Mouse (Mus musculus) G1E-ER4 (cell line): ENCODE results near the gene Cd24a. TPM values are rescaled to one million over a fixed set of nuclear protein-coding genes. Genes with fewer than 3 reads are reported as not detected.
A peak's percentile ranks its signal among the peaks of the same experiment; 100 is the strongest.

Experiments
- GATA1 ChIP-seq: IDR thresholded peaks from one replicate; pipeline ENCODE4 v1.8.0; 2012; ENCODE audit warnings: low read length, inconsistent platforms
- polyA plus RNA-seq: library from polyadenylated mRNA; stranded (reverse); fragments of >175 nt; gene quantifications from 2 replicates; pipeline ENCODE4 v1.2.3, GENCODE M21; 2012

The Cd24a gene
- polyA plus RNA-seq, 1 experiment = 331 TPM

DNA sequence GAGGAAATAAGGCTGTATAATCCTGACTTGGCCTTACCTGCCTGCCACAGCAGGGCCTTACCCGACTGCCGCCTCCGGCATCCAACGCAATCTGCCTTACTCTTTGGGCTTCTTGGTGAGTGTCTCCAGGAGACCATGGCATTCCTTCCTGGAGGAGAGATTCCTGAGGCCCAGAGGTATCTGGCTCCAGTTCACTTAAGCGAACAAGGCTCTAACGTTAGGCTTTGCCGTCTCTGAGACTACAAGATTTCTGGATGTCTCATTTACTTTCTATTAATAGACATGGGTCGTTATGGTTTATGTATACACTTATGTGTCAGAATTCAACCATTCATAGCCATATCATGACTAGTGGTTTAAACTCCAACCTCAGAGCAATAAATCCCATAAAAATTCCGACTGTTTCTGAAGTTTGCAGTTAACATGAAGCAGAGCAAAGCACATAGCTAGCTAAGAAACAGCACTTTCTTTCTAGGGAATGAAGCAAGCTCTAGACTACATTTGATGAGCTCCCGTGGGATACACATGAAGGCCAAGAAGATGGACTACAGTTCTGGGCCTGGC lies 26.7 kb downstream of the Cd24a start:
- TF ChIP-seq GATA1 = no peak

- TF ChIP-seq GATA1 = no peak
Measured at GRCm38 (mm10) chr10:43605901-43606300, 27.8 kb downstream of the Cd24a start.

GRCm38 (mm10) chr10:43609507-43609906 lies 31.4 kb downstream of the Cd24a start:
- TF ChIP-seq GATA1 = peak; percentile 65

- TF ChIP-seq GATA1 = no peak
Measured at GRCm38 (mm10) chr10:43609958-43610357, 31.9 kb downstream of the Cd24a start.

- no peak for TF ChIP-seq GATA1
Measured at GRCm38 (mm10) chr10:43611081-43611480, 33.0 kb downstream of the Cd24a start.

DNA sequence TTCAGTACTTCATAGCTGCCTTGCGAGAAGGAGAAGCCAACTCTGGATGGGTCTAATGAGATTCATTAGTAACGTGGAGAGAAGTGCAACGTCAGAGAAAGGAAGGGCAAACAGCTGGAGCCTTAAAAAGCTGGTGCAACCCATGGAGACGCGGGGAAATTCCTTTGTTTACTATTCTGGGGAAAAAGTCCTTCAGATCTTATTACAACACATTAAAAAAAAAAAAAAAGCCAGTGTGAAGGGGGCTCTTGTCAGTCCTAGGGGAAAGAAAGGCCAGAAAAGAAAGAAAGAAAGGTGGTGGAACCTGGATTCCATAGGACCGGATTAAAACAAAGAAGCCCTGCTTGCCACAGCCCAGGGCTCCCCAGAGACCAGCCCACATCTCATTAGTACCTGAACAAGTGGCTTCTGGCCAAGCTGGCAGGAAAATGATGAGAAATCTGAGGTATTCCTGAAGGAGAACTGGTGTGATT lies 41.0 kb downstream of the Cd24a start:
- TF ChIP-seq GATA1 = no peak

GRCm38 (mm10) chr10:43619939-43620338 lies 41.9 kb downstream of the Cd24a start:
- no peak for TF ChIP-seq GATA1

GRCm38 (mm10) chr10:43623510-43623909 lies 45.4 kb downstream of the Cd24a start:
- TF ChIP-seq GATA1 = no peak

GRCm38 (mm10) chr10:43624362-43624761 lies 46.3 kb downstream of the Cd24a start:
- TF ChIP-seq GATA1 = no peak

DNA sequence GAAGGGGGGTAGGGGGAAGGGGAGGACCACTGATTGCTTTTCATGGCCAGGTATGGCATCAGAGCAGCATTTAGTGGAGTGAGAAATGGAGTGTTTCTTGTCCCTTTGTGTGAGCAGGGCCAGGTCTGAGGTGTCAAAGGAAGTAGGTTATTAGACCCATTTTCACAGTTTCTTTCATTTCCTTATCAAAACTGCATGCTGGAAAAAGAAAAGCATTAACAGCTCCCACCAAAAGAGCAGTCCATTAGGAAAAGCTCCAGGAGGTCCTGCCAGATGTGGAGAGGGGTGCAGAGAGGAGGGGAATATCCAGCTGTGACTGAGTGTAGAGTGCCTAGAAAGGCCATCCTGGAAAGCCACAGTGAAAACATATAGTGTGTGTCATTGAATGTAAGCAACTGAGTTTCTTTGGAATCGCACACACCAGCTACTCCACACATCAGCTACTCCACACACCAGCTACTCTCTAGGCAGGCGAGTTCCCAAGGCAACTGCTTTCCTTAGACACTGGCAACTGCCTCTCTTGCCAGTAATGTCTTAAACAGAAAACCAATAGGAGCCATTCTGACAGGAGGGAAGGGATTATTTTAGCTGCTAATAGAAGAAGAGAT lies 46.8 kb downstream of the Cd24a start:
- TF ChIP-seq GATA1 = no peak

- TF ChIP-seq GATA1 = peak; percentile 22
Measured at GRCm38 (mm10) chr10:43625578-43625977, 47.5 kb downstream of the Cd24a start.

- TF ChIP-seq GATA1 = no peak
Measured at GRCm38 (mm10) chr10:43629216-43629615, 51.1 kb downstream of the Cd24a start.

GRCm38 (mm10) chr10:43629857-43630256 lies 51.8 kb downstream of the Cd24a start:
- TF ChIP-seq GATA1 = no peak

DNA sequence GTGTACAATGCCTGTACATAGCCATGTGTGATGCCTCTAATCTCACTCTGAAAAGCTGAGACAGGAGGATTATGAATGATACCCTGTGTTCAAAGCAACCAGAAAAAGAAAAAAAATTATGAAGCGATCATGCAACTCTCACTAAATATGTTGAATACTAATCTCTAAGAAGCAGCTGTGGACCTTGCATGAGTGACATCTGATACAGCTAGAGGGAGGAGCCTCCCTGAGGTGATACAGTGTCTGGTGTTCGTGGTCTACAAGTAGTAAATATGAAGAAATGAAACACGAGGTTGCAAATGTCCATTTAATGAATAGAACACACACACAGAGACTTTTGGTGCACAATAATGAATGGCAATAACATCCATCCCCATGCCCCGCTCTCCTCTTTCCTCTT lies 52.5 kb downstream of the Cd24a start:
- no peak for TF ChIP-seq GATA1

DNA sequence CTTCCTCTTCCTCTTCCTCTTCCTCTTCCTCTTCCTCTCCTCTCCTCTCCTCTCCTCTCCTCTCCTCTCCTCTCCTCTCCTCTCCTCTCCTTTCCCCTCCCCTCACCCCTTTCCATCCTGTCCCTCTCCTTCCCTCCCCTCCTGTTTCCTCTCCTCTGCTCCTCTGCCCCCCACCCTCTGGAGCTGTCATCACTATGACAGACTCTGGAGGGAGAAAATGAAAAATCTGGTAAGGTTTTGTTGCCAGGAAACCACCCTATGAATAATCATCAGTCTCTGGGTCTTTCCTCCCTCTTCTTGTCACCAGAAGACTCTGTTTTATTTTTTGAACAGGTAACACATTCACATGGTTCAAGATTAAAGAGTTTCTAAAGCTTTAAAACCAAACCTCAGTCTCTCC lies 53.0 kb downstream of the Cd24a start:
- TF ChIP-seq GATA1 = no peak

GRCm38 (mm10) chr10:43631639-43632354 lies 53.7 kb downstream of the Cd24a start:
- TF ChIP-seq GATA1 = no peak

DNA sequence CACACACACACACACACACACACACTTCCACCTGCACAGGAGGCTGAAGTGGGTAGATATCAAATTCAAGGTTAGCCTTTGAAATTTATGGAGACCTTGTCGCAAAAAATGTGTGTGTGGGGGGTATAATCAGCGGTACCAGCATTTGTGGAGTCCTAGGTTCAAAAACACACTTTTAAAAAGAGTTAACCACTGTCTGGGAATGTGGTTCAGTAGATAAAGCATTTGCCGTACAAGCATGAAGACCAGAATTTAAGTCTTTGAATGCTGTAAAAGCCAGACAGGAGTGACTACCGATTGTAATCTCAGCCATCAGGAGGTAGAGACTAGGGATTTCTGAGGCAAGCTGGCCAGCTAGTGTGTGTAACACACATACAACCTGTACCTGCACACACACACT lies 55.0 kb downstream of the Cd24a start:
- peak; percentile 4 for TF ChIP-seq GATA1

Other genes starting within 250 kb of the Cd24a start
- gene Bend3, start 99.5 kb upstream of the Cd24a start, polyA plus RNA-seq = 7.4 and 7.5 TPM in 2 replicates
- gene Gm9803, start 54.2 kb upstream of the Cd24a start, polyA plus RNA-seq = 20.2 and 35.3 TPM in 2 replicates
- gene 1700021F05Rik, start 37.3 kb upstream of the Cd24a start, polyA plus RNA-seq = 10.1 and 11.2 TPM in 2 replicates